Mouse (Mus musculus): Measurements from ENCODE around the gene Btbd9.

- TF ChIP-seq POLR2A (IDR thresholded peaks at IDR 0.05; ENCODE audit: borderline replicate concordance, insufficient read depth, low read length) (no peak), CTCF (IDR thresholded peaks at IDR 0.05; ENCODE audit: borderline replicate concordance, insufficient read depth, low read depth, low read length) (no peak)
These were observed 91.7 kb downstream of the Btbd9 start for GRCm38 (mm10) chr17:30484446-30485066.
